Mouse (Mus musculus): Measurements from ENCODE around the gene Zfp408. TPM values are rescaled to one million over a fixed set of nuclear protein-coding genes. Genes with fewer than 3 reads are reported as not detected.

Zfp408 gene
- 10 to 100 TPM; 10.2 to 11.4 TPM for total RNA-seq (2021)
- long read RNA-seq, experiment 1, partial matches to known transcripts = 1 of 5 reads
- long read RNA-seq, experiment 1, other reads (novel, unspliced or antisense) = 4 of 5 reads
- long read RNA-seq, experiment 2, partial matches to known transcripts = 0 of 2 reads
- long read RNA-seq, experiment 2, other reads (novel, unspliced or antisense) = 2 of 2 reads

GRCm38 (mm10) chr2:91649553-91650359 is at the start of gene Zfp408, which contains the start of gene Arhgap1:
Gene Zfp408 (minus strand): TSS chr2:91649791.
Gene Arhgap1 (plus strand): TSS chr2:91649860.
- DNase-seq (ENCODE audit: low spot score in 2 of 2) = peak; percentile 95 to 97

GRCm38 (mm10) chr2:91699225-91699624 is 49.6 kb upstream of the Zfp408 start:
- no peak for DNase-seq (ENCODE audit: low spot score in 2 of 2)

- no peak for DNase-seq (ENCODE audit: low spot score in 2 of 2)
These were observed 46.6 kb upstream of the Zfp408 start for GRCm38 (mm10) chr2:91696225-91696590.

GRCm38 (mm10) chr2:91695436-91696224 is 46.0 kb upstream of the Zfp408 start:
- DNase-seq (ENCODE audit: low spot score in 2 of 2) = peak; percentile 26 to 49

- peak in 1 of 2 experiments; percentile 29 for DNase-seq (ENCODE audit: low spot score in 2 of 2)
These were observed 39.9 kb upstream of the Zfp408 start for GRCm38 (mm10) chr2:91689452-91689851.

GRCm38 (mm10) chr2:91683919-91684318 is 34.3 kb upstream of the Zfp408 start:
- no peak for DNase-seq (ENCODE audit: low spot score in 2 of 2)

GRCm38 (mm10) chr2:91682850-91683249 is 33.3 kb upstream of the Zfp408 start:
- peak; percentile 70 to 78 for DNase-seq (ENCODE audit: low spot score in 2 of 2)

GRCm38 (mm10) chr2:91676961-91677360 is 27.4 kb upstream of the Zfp408 start:
- no peak for DNase-seq (ENCODE audit: low spot score in 2 of 2)

GRCm38 (mm10) chr2:91676420-91676819 is 26.8 kb upstream of the Zfp408 start:
- no peak for DNase-seq (ENCODE audit: low spot score in 2 of 2)

GRCm38 (mm10) chr2:91674895-91675294 is 25.3 kb upstream of the Zfp408 start:
- peak; percentile 41 to 43 for DNase-seq (ENCODE audit: low spot score in 2 of 2)

- no peak for DNase-seq (ENCODE audit: low spot score in 2 of 2)
These were observed 24.0 kb upstream of the Zfp408 start for GRCm38 (mm10) chr2:91673587-91673986.

GRCm38 (mm10) chr2:91670038-91670437 is 20.4 kb upstream of the Zfp408 start:
- DNase-seq (ENCODE audit: low spot score in 2 of 2) = no peak

- no peak for DNase-seq (ENCODE audit: low spot score in 2 of 2)
These were observed 19.7 kb upstream of the Zfp408 start for GRCm38 (mm10) chr2:91669326-91669725.

GRCm38 (mm10) chr2:91667747-91668146 is 18.2 kb upstream of the Zfp408 start:
- no peak for DNase-seq (ENCODE audit: low spot score in 2 of 2)

GRCm38 (mm10) chr2:91666386-91666910 is 16.9 kb upstream of the Zfp408 start:
- no peak for DNase-seq (ENCODE audit: low spot score in 2 of 2)

- DNase-seq (ENCODE audit: low spot score in 2 of 2) = no peak
These were observed 15.2 kb upstream of the Zfp408 start for GRCm38 (mm10) chr2:91664780-91665179.

GRCm38 (mm10) chr2:91660981-91661380 is 11.4 kb upstream of the Zfp408 start:
- no peak for DNase-seq (ENCODE audit: low spot score in 2 of 2)

GRCm38 (mm10) chr2:91659657-91660056 is 10.1 kb upstream of the Zfp408 start:
- DNase-seq (ENCODE audit: low spot score in 2 of 2) = no peak

GRCm38 (mm10) chr2:91656774-91657173 is 7.2 kb upstream of the Zfp408 start:
- DNase-seq (ENCODE audit: low spot score in 2 of 2) = no peak

- DNase-seq (ENCODE audit: low spot score in 2 of 2) = no peak
These were observed 6.2 kb upstream of the Zfp408 start for GRCm38 (mm10) chr2:91655827-91656226.

GRCm38 (mm10) chr2:91655388-91655787 is 5.8 kb upstream of the Zfp408 start:
- DNase-seq (ENCODE audit: low spot score in 2 of 2) = no peak

- peak; percentile 23 to 44 for DNase-seq (ENCODE audit: low spot score in 2 of 2)
These were observed 3.3 kb upstream of the Zfp408 start for GRCm38 (mm10) chr2:91652863-91653262.

Data from left cerebral cortex, adult 18-20 months (tissue).